Mouse (Mus musculus): Measurements from ENCODE around the gene 4931440F15Rik. TPM values are rescaled to one million over a fixed set of nuclear protein-coding genes. Genes with fewer than 3 reads are reported as not detected.

Gene 4931440F15Rik
- polyA plus RNA-seq, 1 experiment from 2014 or later: 0.43 TPM

Other genes with a start within 250 kb of the 4931440F15Rik start
- 115 and 118 TPM in 2 replicates for gene Rtn4, start 132.7 kb downstream of the 4931440F15Rik start, polyA plus RNA-seq (2015; fragmentation: Nextera tagmentation; extraction: Ambion mirVana)
- 4.0 and 4.3 TPM in 2 replicates for gene Eml6, start 200.4 kb upstream of the 4931440F15Rik start, polyA plus RNA-seq (2015; fragmentation: Nextera tagmentation; extraction: Ambion mirVana)